In genomic region chr2:75834492-75834891, GRCm38 (mm10) we compare ENCODE assay signal across 27 mouse cellular contexts. TPM values are rescaled to one million over a fixed set of nuclear protein-coding genes. Genes with fewer than 3 reads are reported as not detected.
A peak's percentile ranks its signal among the peaks of the same experiment; 100 is the strongest.
DNase-seq lines count a peak whose midpoint lies in the region; ATAC-seq and TF ChIP-seq lines count a peak whose summit lies in the region.
"Had no signal": no experiment of that assay in that cellular context is flagged by ENCODE, and none has a peak within 500 bp of the region (broad histone marks: within the 10 kb centered on the region; RNA-seq: fewer than 3 reads in every experiment).

No protein-coding gene starts in this region.

- peaks cover 45% of the 10 kb centered on the region for H3K4me1 ChIP-seq in kidney, embryonic 15.5 days
- H3K4me1 ChIP-seq in CH12.LX (ENCODE audit: control insufficient read depth in 1 of 2, insufficient read depth in 2 of 2) = peaks cover 11 to 55% of the 10 kb centered on the region in 2 experiments
- peaks cover 0 to 22% of the 10 kb centered on the region in 2 experiments; a peak in 2 of 4 replicates for H3K4me1 ChIP-seq in MEL (ENCODE audit: control insufficient read depth in 1 of 2, insufficient read depth in 2 of 2, low read length in 2 of 2)
- H3K4me1 ChIP-seq in forebrain, embryonic 16.5 days (replicated peaks; ENCODE audit: control insufficient read depth, insufficient read depth, low read length) = peaks cover 18% of the 10 kb centered on the region
- H3K4me1 ChIP-seq in midbrain, embryonic 11.5 days (ENCODE audit: control insufficient read depth, insufficient read depth, low read length) = peaks cover 13% of the 10 kb centered on the region

- H3K4me3 ChIP-seq in kidney, embryonic 15.5 days (replicated peaks) = no peak overlapping the region
- H3K4me3 ChIP-seq in CH12.LX (replicated peaks in 1 of 3; ENCODE audit: low read depth in 2 of 3, low read length in 2 of 3, poor library complexity in 1 of 3) (no peak overlapping the region), MEL (ENCODE audit: control insufficient read depth in 1 of 2, insufficient read depth in 1 of 2, low read depth in 2 of 2, low read length in 2 of 2) (no peak overlapping the region)
- H3K4me3 ChIP-seq in forebrain, embryonic 16.5 days (replicated peaks; ENCODE audit: low read length) = no peak overlapping the region
- no peak overlapping the region for H3K4me3 ChIP-seq in midbrain, embryonic 11.5 days (ENCODE audit: low read depth, low read length)
- H3K4me3 ChIP-seq: embryonic facial prominence, embryonic 12.5 days; forebrain, embryonic 13.5 days; gastrocnemius, adult 2 months; heart, embryonic 15.5 days; hindbrain, embryonic 13.5 days; left cerebral cortex, adult 2 months; liver, embryonic 12.5 days; neural tube, embryonic 12.5 days had no signal

- TF ChIP-seq EP300 in CH12.LX (IDR thresholded peaks at IDR 0.05; ENCODE audit: low read length) (no peak), MEL (IDR thresholded peaks at IDR 0.05; ENCODE audit: low read depth in 1 of 2, low read length in 2 of 2) (no peak)

- no peaks in the 10 kb centered on the region; the same call in 1 of the 2 replicates for H3K36me3 ChIP-seq in kidney, embryonic 15.5 days
- H3K36me3 ChIP-seq in CH12.LX (replicated peaks in 1 of 2; ENCODE audit: control insufficient read depth in 1 of 2, insufficient read depth in 1 of 2, low read length in 1 of 2) (peaks cover 3 to 26% of the 10 kb centered on the region in 2 experiments), MEL (ENCODE audit: control insufficient read depth in 1 of 2, insufficient read depth in 2 of 2, low read length in 2 of 2) (peaks cover 1 to 24% of the 10 kb centered on the region in 2 experiments; a peak in 3 of 4 replicates)
- no peaks in the 10 kb centered on the region for H3K36me3 ChIP-seq in forebrain, embryonic 16.5 days (ENCODE audit: control insufficient read depth, insufficient read depth)
- H3K36me3 ChIP-seq in midbrain, embryonic 11.5 days (ENCODE audit: control insufficient read depth, insufficient read depth, low read length) = no peaks in the 10 kb centered on the region
- H3K36me3 ChIP-seq: embryonic facial prominence, embryonic 12.5 days; heart, embryonic 15.5 days; hindbrain, embryonic 13.5 days; neural tube, embryonic 12.5 days had no signal

- WGBS in kidney, embryonic 15.5 days = 81% methylated on average over 2 of the region's 2 CpGs
- WGBS in forebrain, embryonic 16.5 days = 90% methylated on average over 2 of the region's 2 CpGs
- 89% methylated on average over 2 of the region's 2 CpGs for WGBS in midbrain, embryonic 11.5 days

- H3K79me2 ChIP-seq in CH12.LX (replicated peaks; ENCODE audit: control insufficient read depth, extremely low read depth, insufficient read depth, poor library complexity, severe bottlenecking) (peaks cover 59% of the 10 kb centered on the region), MEL (ENCODE audit: control insufficient read depth, insufficient read depth, low read length, poor library complexity) (peaks cover 54% of the 10 kb centered on the region)

- in situ Hi-C loops in CH12.LX (cut with MboI; ENCODE audit: low pct_ligation_motif_present, low pct_unique_long_range_greater_than_20kb, low sequenced_read_pairs) = no loop called here

- TF ChIP-seq CTCF in CH12.LX (conservative IDR thresholded peaks at IDR 0.05 in 1 of 2, IDR thresholded peaks at IDR 0.05 in 1 of 2; ENCODE audit: low read depth in 2 of 2, low read length in 2 of 2) (no peak), MEL (IDR thresholded peaks at IDR 0.05 in 2 of 3, conservative IDR thresholded peaks at IDR 0.05 in 1 of 3; ENCODE audit: control insufficient read depth in 1 of 3, insufficient read depth in 1 of 3, low read depth in 2 of 3, low read length in 3 of 3, poor library complexity in 1 of 3, severe bottlenecking in 1 of 3) (no peak)

- dilution Hi-C loops in CH12.LX (cut with MboI; ENCODE audit: extremely low pct_ligation_motif_present, extremely low pct_unique_long_range_greater_than_20kb, low sequenced_read_pairs) = no loop called here

- no peak for ATAC-seq in kidney, embryonic 15.5 days (replicated peaks; ENCODE audit: low FRiP score)
- no peak for ATAC-seq in forebrain, embryonic 16.5 days
- ATAC-seq in midbrain, embryonic 11.5 days (ENCODE audit: low FRiP score) = no peak
- ATAC-seq: forebrain, embryonic 13.5 days; liver, embryonic 12.5 days had no signal

- DNase-seq in kidney, adult 11 months = no peak
- DNase-seq in CH12.LX (ENCODE audit: extremely low read depth) = no peak
- no peak for DNase-seq in MEL (ENCODE audit: low read depth, low spot score)
- peak; percentile 25 to 29 for DNase-seq in kidney, postnatal 36 days
- no peak for DNase-seq in midbrain, embryonic 11.5 days (ENCODE audit: low spot score, missing footprints)
- DNase-seq: adrenal gland, postnatal 25 days; B cell, adult 2 months; cerebellum, adult 11 months; cerebellum, adult 9-11 months; gastrocnemius, adult 2 months; heart, postnatal 36 days; layer of hippocampus, adult 9-11 months; lung, adult 2 months; lung, postnatal 14 days; midbrain, embryonic 14.5 days; right cerebral cortex, adult 18-20 months; right cerebral cortex, postnatal 4 days; thymus, postnatal 14 days had no signal

- TF ChIP-seq POLR2A in CH12.LX (IDR thresholded peaks at IDR 0.05; ENCODE audit: low read depth, low read length) (no peak), MEL (IDR thresholded peaks at IDR 0.05; ENCODE audit: control insufficient read depth in 1 of 2, insufficient read depth in 1 of 2, low read depth in 1 of 2, low read length in 2 of 2, poor library complexity in 1 of 2) (no peak)

- no peak overlapping the region for H3K9ac ChIP-seq in kidney, embryonic 15.5 days
- H3K9ac ChIP-seq in CH12.LX (ENCODE audit: insufficient read depth, low read depth) = peak overlapping the region; percentile 45; the same call in 1 of the 2 replicates
- H3K9ac ChIP-seq in MEL (ENCODE audit: control insufficient read depth, low read depth, low read length, poor library complexity, severe bottlenecking) = no peak overlapping the region
- no peak overlapping the region for H3K9ac ChIP-seq in forebrain, embryonic 16.5 days (replicated peaks; ENCODE audit: low read depth, low read length)
- H3K9ac ChIP-seq in midbrain, embryonic 11.5 days (ENCODE audit: low read length) = no peak overlapping the region
- H3K9ac ChIP-seq: embryonic facial prominence, embryonic 12.5 days; forebrain, embryonic 13.5 days; heart, embryonic 15.5 days; hindbrain, embryonic 13.5 days; liver, embryonic 12.5 days had no signal

- TF ChIP-seq RAD21 in CH12.LX (IDR thresholded peaks at IDR 0.05; ENCODE audit: low read depth, low read length) (no peak), MEL (IDR thresholded peaks at IDR 0.05; ENCODE audit: low read depth, low read length) (no peak)

- 0 out of 2 replicates have a peak overlapping the region, but pooled peaks have one; percentile 80 for H3K4me2 ChIP-seq in kidney, embryonic 15.5 days
- H3K4me2 ChIP-seq in CH12.LX (ENCODE audit: insufficient read depth, low read depth, poor library complexity, severe bottlenecking) = no peak overlapping the region; the same call in 1 of the 2 replicates
- no peak overlapping the region for H3K4me2 ChIP-seq in forebrain, embryonic 16.5 days (ENCODE audit: low read length)
- no peak overlapping the region for H3K4me2 ChIP-seq in midbrain, embryonic 11.5 days
- H3K4me2 ChIP-seq: heart, embryonic 15.5 days had no signal

- H3K9me3 ChIP-seq in kidney, embryonic 15.5 days (replicated peaks) = no peaks in the 10 kb centered on the region
- H3K9me3 ChIP-seq in CH12.LX (replicated peaks; ENCODE audit: low read length) (no peaks in the 10 kb centered on the region), MEL (replicated peaks; ENCODE audit: insufficient read depth, low read length) (no peaks in the 10 kb centered on the region)
- H3K9me3 ChIP-seq in forebrain, embryonic 16.5 days (ENCODE audit: control insufficient read depth, low read length) = no peaks in the 10 kb centered on the region
- H3K9me3 ChIP-seq in midbrain, embryonic 11.5 days (ENCODE audit: control insufficient read depth, low read length) = no peaks in the 10 kb centered on the region
- H3K9me3 ChIP-seq: embryonic facial prominence, embryonic 12.5 days; forebrain, embryonic 13.5 days; heart, embryonic 15.5 days; hindbrain, embryonic 13.5 days; liver, embryonic 12.5 days; neural tube, embryonic 12.5 days had no signal

- H3K27me3 ChIP-seq in kidney, embryonic 15.5 days = no peaks in the 10 kb centered on the region
- H3K27me3 ChIP-seq in CH12.LX (replicated peaks) (no peaks in the 10 kb centered on the region), MEL (ENCODE audit: control insufficient read depth in 1 of 2, insufficient read depth in 2 of 2, low read length in 2 of 2) (no peaks in the 10 kb centered on the region)
- H3K27me3 ChIP-seq in forebrain, embryonic 16.5 days (replicated peaks; ENCODE audit: control insufficient read depth, insufficient read depth, low read length) = no peaks in the 10 kb centered on the region
- no peaks in the 10 kb centered on the region for H3K27me3 ChIP-seq in midbrain, embryonic 11.5 days (ENCODE audit: control insufficient read depth, insufficient read depth, low read length)
- H3K27me3 ChIP-seq: embryonic facial prominence, embryonic 12.5 days; forebrain, embryonic 13.5 days; heart, embryonic 15.5 days; hindbrain, embryonic 13.5 days; liver, embryonic 12.5 days; neural tube, embryonic 12.5 days had no signal

- H3K27ac ChIP-seq in kidney, embryonic 15.5 days = no peak overlapping the region
- no peak overlapping the region for H3K27ac ChIP-seq in CH12.LX (ENCODE audit: insufficient read depth, low read depth)
- H3K27ac ChIP-seq in MEL (ENCODE audit: control insufficient read depth, low read depth, low read length) = no peak overlapping the region
- H3K27ac ChIP-seq in forebrain, embryonic 16.5 days (ENCODE audit: low read length) = no peak overlapping the region
- no peak overlapping the region for H3K27ac ChIP-seq in midbrain, embryonic 11.5 days (ENCODE audit: low read depth, low read length)
- H3K27ac ChIP-seq: embryonic facial prominence, embryonic 12.5 days; forebrain, embryonic 13.5 days; gastrocnemius, adult 2 months; heart, embryonic 15.5 days; hindbrain, embryonic 13.5 days; left cerebral cortex, adult 2 months; liver, embryonic 12.5 days; neural tube, embryonic 12.5 days had no signal

TF ChIP-seq in CH12.LX, 34 proteins besides CTCF, POLR2A, EP300 and RAD21 (continues in another document):
- no peak for TF ChIP-seq NRF1 (IDR thresholded peaks at IDR 0.05; ENCODE audit: low read depth, low read length)

TF ChIP-seq in MEL, 35 proteins besides CTCF, POLR2A, EP300 and RAD21 (continues in another document):
- no peak for TF ChIP-seq MYC (IDR thresholded peaks at IDR 0.05; ENCODE audit: low read depth, low read length)

RNA-seq across cellular contexts. Expression of gene Agps, which starts 2.5 kb away (rescaled TPM):
- 39.1 and 41.5 TPM in 2 replicates for polyA plus RNA-seq in kidney, embryonic 15.5 days (2015; fragmentation: Nextera tagmentation; extraction: Ambion mirVana)
- total RNA-seq in CH12.LX (2012; rRNA removed) (38.6 and 51.8 TPM in 2 replicates), CH12.LX (2014; rRNA removed) (49.3 and 60.8 TPM in 2 replicates), MEL (2012; rRNA removed) (47.8 and 49.0 TPM in 2 replicates)
- polyA plus RNA-seq in CH12.LX (2012; ENCODE audit: insufficient read length, low read depth) (66.9 and 67.7 TPM in 2 replicates), MEL (2012; ENCODE audit: insufficient read depth in 1 of 2, insufficient read length in 2 of 2, low read depth in 1 of 2, low replicate concordance in 2 of 2, missing spikeins in 1 of 2) (10 to 100 TPM in 1 of 2 experiments, not detected in 1; 32.3 TPM)
- 26.2 and 26.8 TPM in 2 replicates for polyA plus RNA-seq in forebrain, embryonic 16.5 days (2015; fragmentation: Nextera tagmentation; extraction: Ambion mirVana)
- 44.0 and 46.3 TPM in 2 replicates for polyA plus RNA-seq in midbrain, embryonic 11.5 days (2014; fragmentation: Nextera tagmentation; extraction: Ambion mirVana)

Comparison
In these comparisons a context has a peak if more than half of its experiments do, and no peak if none do; other contexts are left out.
1. DNase-seq: peak in kidney, postnatal 36 days (2 of 2); none in kidney, adult 11 months (single experiment), CH12.LX (single experiment), MEL (single experiment) and midbrain, embryonic 11.5 days (single experiment).